21 mouse cellular contexts compared by ENCODE assay signal in the genomic region with DNA sequence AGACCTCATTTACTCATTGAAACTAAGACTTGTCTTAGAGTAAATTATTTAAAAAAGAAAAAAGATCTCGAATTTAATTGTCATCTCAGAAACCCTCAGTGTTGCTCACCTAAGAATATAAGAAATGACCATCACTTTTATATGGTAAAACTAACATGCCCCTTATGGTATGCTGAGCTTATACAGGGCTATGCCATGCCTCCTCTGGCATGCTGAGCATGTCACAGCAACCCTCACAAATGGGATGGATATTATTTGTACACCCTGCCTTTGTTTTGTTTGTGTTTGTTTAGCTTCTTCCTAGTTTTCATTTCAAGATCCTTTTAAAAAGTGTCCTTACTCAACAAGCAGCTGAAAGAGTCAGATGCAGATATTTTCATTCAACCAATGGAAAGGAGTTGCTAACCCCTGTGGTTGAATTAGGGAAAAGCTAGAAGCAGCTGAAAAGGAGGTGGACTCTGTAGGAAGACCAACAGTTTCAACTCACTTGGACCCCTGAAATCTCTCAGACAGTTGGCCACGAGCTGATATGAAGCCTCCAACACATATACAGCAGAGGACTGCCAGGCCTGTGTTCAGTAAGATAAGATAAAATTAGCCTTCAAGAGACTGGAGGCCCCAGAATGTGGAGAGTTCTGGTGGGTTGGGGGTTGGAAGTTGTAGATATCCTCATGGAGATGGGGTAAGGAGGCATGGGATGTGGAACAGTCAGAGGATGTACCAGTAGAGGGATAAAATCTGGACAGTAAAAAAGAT.
DNase-seq lines count a peak whose midpoint lies in the region; ATAC-seq and TF ChIP-seq lines count a peak whose summit lies in the region.
"Had no signal": no experiment of that assay in that cellular context is flagged by ENCODE, and none has a peak within 500 bp of the region (broad histone marks: within the 10 kb centered on the region; RNA-seq: fewer than 3 reads in every experiment).

No protein-coding gene starts in this region.

- TF ChIP-seq CTCF in liver, embryonic 14.5 days (IDR thresholded peaks at IDR 0.05; ENCODE audit: low read depth): no peak
- no peak for TF ChIP-seq CTCF in midbrain, postnatal 0 days (IDR thresholded peaks at IDR 0.05)

- no peaks in the 10 kb centered on the region for H3K27me3 ChIP-seq in liver, embryonic 14.5 days (ENCODE audit: control insufficient read depth, insufficient read depth, low read length)
- H3K27me3 ChIP-seq in midbrain, postnatal 0 days (ENCODE audit: insufficient read depth, low read length): no peaks in the 10 kb centered on the region
- H3K27me3 ChIP-seq in intestine, embryonic 16.5 days (replicated peaks; ENCODE audit: control insufficient read depth, insufficient read depth, low read length): no peaks in the 10 kb centered on the region
- H3K27me3 ChIP-seq: hindbrain, embryonic 13.5 days; intestine, embryonic 15.5 days; Patski had no signal

- peak overlapping the region; percentile 49 for H3K4me2 ChIP-seq in liver, embryonic 14.5 days (ENCODE audit: low read depth)
- no peak overlapping the region for H3K4me2 ChIP-seq in midbrain, postnatal 0 days (ENCODE audit: low read depth, low read length, poor library complexity, severe bottlenecking)
- no peak overlapping the region for H3K4me2 ChIP-seq in intestine, embryonic 16.5 days (ENCODE audit: low read depth, low read length)
- H3K4me2 ChIP-seq: hindbrain, embryonic 13.5 days; intestine, embryonic 15.5 days had no signal

- WGBS in liver, embryonic 14.5 days (ENCODE audit: insufficient replicate concordance): 13% methylated on average over 2 of the region's 2 CpGs
- 78% methylated on average over 2 of the region's 2 CpGs for WGBS in midbrain, postnatal 0 days
- 61% methylated on average over 2 of the region's 2 CpGs for WGBS in intestine, embryonic 16.5 days

- no peak overlapping the region for H3K9ac ChIP-seq in liver, embryonic 14.5 days (replicated peaks)
- H3K9ac ChIP-seq in midbrain, postnatal 0 days (replicated peaks; ENCODE audit: low read length, poor library complexity, severe bottlenecking): no peak overlapping the region
- H3K9ac ChIP-seq in intestine, embryonic 16.5 days (ENCODE audit: low read depth, low read length): no peak overlapping the region
- H3K9ac ChIP-seq: hindbrain, embryonic 13.5 days; intestine, embryonic 15.5 days had no signal

- no peak overlapping the region for H3K4me3 ChIP-seq in liver, embryonic 14.5 days (ENCODE audit: insufficient read depth in 1 of 2, low read depth in 2 of 2, low read length in 2 of 2)
- H3K4me3 ChIP-seq in midbrain, postnatal 0 days (ENCODE audit: low read depth, low read length): no peak overlapping the region
- H3K4me3 ChIP-seq in intestine, embryonic 16.5 days (ENCODE audit: low read length): no peak overlapping the region
- H3K4me3 ChIP-seq: embryonic facial prominence, embryonic 10.5 days; gastrocnemius, adult 2 months; hindbrain, embryonic 13.5 days; intestine, embryonic 15.5 days had no signal

- peak; percentile 99 for ATAC-seq in liver, embryonic 14.5 days (ENCODE audit: insufficient read depth)
- ATAC-seq in midbrain, postnatal 0 days (ENCODE audit: low FRiP score): no peak
- ATAC-seq in intestine, embryonic 16.5 days: no peak
- ATAC-seq: forebrain, embryonic 14.5 days; hindbrain, postnatal 0 days; intestine, embryonic 15.5 days; Patski had no signal

- no peaks in the 10 kb centered on the region for H3K36me3 ChIP-seq in liver, embryonic 14.5 days (replicated peaks; ENCODE audit: control insufficient read depth, insufficient read depth, low read depth)
- H3K36me3 ChIP-seq in midbrain, postnatal 0 days (ENCODE audit: insufficient read depth, low read length): no peaks in the 10 kb centered on the region
- H3K36me3 ChIP-seq in intestine, embryonic 16.5 days (ENCODE audit: control insufficient read depth, insufficient read depth, low read length): no peaks in the 10 kb centered on the region
- H3K36me3 ChIP-seq: embryonic facial prominence, embryonic 10.5 days; hindbrain, embryonic 13.5 days; intestine, embryonic 15.5 days had no signal

- peak; percentile 42 for DNase-seq in MEL-GATA-1-ER (ENCODE audit: extremely low read depth, low read depth)
- peak; percentile 38 for DNase-seq in liver
- peak; percentile 27 to 34 (median 31) for DNase-seq in liver, embryonic 14.5 days (ENCODE audit: low read depth in 3 of 3, low spot score in 3 of 3)
- DNase-seq in midbrain, postnatal 0 days (ENCODE audit: low spot score): no peak
- DNase-seq in embryo, embryonic 11 days: no peak
- no peak for DNase-seq in kidney, adult 9 months
- DNase-seq: adrenal gland, adult 2 months; cerebellum, adult 18-20 months; cerebellum, adult 9-11 months; cerebellum, postnatal 36 days; gastrocnemius, adult 2 months; gastrocnemius, postnatal 36 days; heart, adult 11 months; heart, postnatal 10 days had no signal

- H3K4me1 ChIP-seq in liver, embryonic 14.5 days (replicated peaks; ENCODE audit: control insufficient read depth in 2 of 2, insufficient read depth in 2 of 2, low read length in 1 of 2): peaks cover 2 to 12% of the 10 kb centered on the region in 2 experiments; a peak in 2 of 4 replicates
- no peaks in the 10 kb centered on the region for H3K4me1 ChIP-seq in midbrain, postnatal 0 days (ENCODE audit: insufficient read depth, low read length)
- no peaks in the 10 kb centered on the region for H3K4me1 ChIP-seq in intestine, embryonic 16.5 days (ENCODE audit: control insufficient read depth, insufficient read depth, low read length)
- H3K4me1 ChIP-seq: embryonic facial prominence, embryonic 10.5 days; hindbrain, embryonic 13.5 days; intestine, embryonic 15.5 days had no signal

- peak; percentile 87 for TF ChIP-seq EP300 in liver, embryonic 14.5 days (IDR thresholded peaks at IDR 0.05; ENCODE audit: low read depth)

- peak overlapping the region; percentile 52 for H3K27ac ChIP-seq in liver, embryonic 14.5 days
- no peak overlapping the region for H3K27ac ChIP-seq in midbrain, postnatal 0 days (ENCODE audit: low read depth, low read length)
- H3K27ac ChIP-seq in intestine, embryonic 16.5 days (ENCODE audit: low read length): no peak overlapping the region
- H3K27ac ChIP-seq: embryonic facial prominence, embryonic 10.5 days; gastrocnemius, adult 2 months; hindbrain, embryonic 13.5 days; hindbrain, postnatal 0 days; intestine, embryonic 15.5 days had no signal

- no peaks in the 10 kb centered on the region for H3K9me3 ChIP-seq in liver, embryonic 14.5 days (ENCODE audit: control insufficient read depth, low read length)
- H3K9me3 ChIP-seq in midbrain, postnatal 0 days (ENCODE audit: low read length): no peaks in the 10 kb centered on the region
- H3K9me3 ChIP-seq in intestine, embryonic 16.5 days (ENCODE audit: control insufficient read depth, low read length): no peaks in the 10 kb centered on the region
- H3K9me3 ChIP-seq: embryonic facial prominence, embryonic 10.5 days; hindbrain, embryonic 13.5 days; intestine, embryonic 15.5 days had no signal

Comparison
In these comparisons a context has a peak if more than half of its experiments do, and no peak if none do; other contexts are left out.
1. DNase-seq: peak in MEL-GATA-1-ER (single experiment), liver (single experiment) and liver, embryonic 14.5 days (3 of 3); none in midbrain, postnatal 0 days (single experiment), embryo, embryonic 11 days (single experiment) and kidney, adult 9 months (single experiment).